Mouse (Mus musculus) small intestine, adult 2 months (tissue): Measurements from ENCODE around the gene Tmem140.
A peak's percentile ranks its signal among the peaks of the same experiment; 100 is the strongest.

Experiments used
- CTCF ChIP-seq: fragments of 200-500 bp; IDR thresholded peaks from 2 replicates; pipeline ENCODE4 v1.5.1; 2012; ENCODE audit warnings: low read depth, mild to moderate bottlenecking, control low read depth, inconsistent platforms, low read length, moderate library complexity, mixed read lengths; ENCODE audit not compliant: insufficient replicate concordance, insufficient read length; ENCODE audit errors: extremely low read depth
- POLR2A ChIP-seq: fragments of 200-500 bp; IDR thresholded peaks from 2 replicates; pipeline ENCODE4 v1.6.1; 2012; ENCODE audit warnings: low read depth, mild to moderate bottlenecking, control low read depth, inconsistent platforms, low read length, moderate library complexity

- TF ChIP-seq POLR2A (peak; percentile 94), CTCF (no peak)
These were observed at the start of gene Tmem140 for GRCm38 (mm10) chr6:34862791-34863403.
